Mouse (Mus musculus) hindbrain, embryonic 15.5 days (tissue): ENCODE measurements at regions not wholly inside any gene's neighbourhood (a gene's known extent, or its start where the extent isn't known, plus 50 kb on each side); places are given as distances from the start of the nearest gene placed in this dataset.

Source experiments
- ATAC-seq: fragments of 200-750 bp; cut with Nextera tagmentation; 2 replicates; pipeline ENCODE4 v1.8.0; 2017; ENCODE audit warnings: low read depth, moderate number of reproducible peaks, moderate TSS enrichment; ENCODE audit not compliant: low FRiP score
- H3K27ac ChIP-seq: fragments of 300-500 bp; sonication (generic); replicated peaks from 2 replicates; pipeline ENCODE4 v1.5.1; 2015; ENCODE audit warnings: mild to moderate bottlenecking, inconsistent platforms
- H3K27me3 ChIP-seq: fragments of 300-500 bp; sonication (generic); 2 replicates; pipeline ENCODE4 v1.6.1; 2015; ENCODE audit warnings: control low read depth, inconsistent platforms
- H3K36me3 ChIP-seq: fragments of 300-500 bp; sonication (generic); 2 replicates; pipeline ENCODE4 v1.6.1; 2015; ENCODE audit warnings: control low read depth, inconsistent platforms
- H3K4me1 ChIP-seq: fragments of 300-500 bp; sonication (generic); replicated peaks from 2 replicates; pipeline ENCODE4 v1.6.1; 2015; ENCODE audit warnings: control low read depth, inconsistent platforms
- H3K4me2 ChIP-seq: fragments of 300-500 bp; sonication (generic); 2 replicates; pipeline ENCODE4 v1.6.1; 2015; ENCODE audit warnings: moderate library complexity, mild to moderate bottlenecking, inconsistent platforms
- H3K4me3 ChIP-seq: fragments of 300-500 bp; sonication (generic); 2 replicates; pipeline ENCODE4 v1.5.1; 2015; ENCODE audit warnings: mild to moderate bottlenecking, inconsistent platforms
- H3K9ac ChIP-seq: fragments of 300-500 bp; sonication (generic); 2 replicates; pipeline ENCODE4 v1.6.1; 2015; ENCODE audit warnings: inconsistent platforms
- H3K9me3 ChIP-seq: fragments of 300-500 bp; sonication (generic); 2 replicates; pipeline ENCODE4 v1.6.1; 2016; ENCODE audit warnings: control low read depth, inconsistent platforms
- WGBS: fragments of 180-500 bp; shearing (Covaris S2); methylation state at CpG from one replicate; pipeline ENCODE4 v1.1.7; 2015; 5-methylcytosine and 5-hydroxymethylcytosine counted together

DNA sequence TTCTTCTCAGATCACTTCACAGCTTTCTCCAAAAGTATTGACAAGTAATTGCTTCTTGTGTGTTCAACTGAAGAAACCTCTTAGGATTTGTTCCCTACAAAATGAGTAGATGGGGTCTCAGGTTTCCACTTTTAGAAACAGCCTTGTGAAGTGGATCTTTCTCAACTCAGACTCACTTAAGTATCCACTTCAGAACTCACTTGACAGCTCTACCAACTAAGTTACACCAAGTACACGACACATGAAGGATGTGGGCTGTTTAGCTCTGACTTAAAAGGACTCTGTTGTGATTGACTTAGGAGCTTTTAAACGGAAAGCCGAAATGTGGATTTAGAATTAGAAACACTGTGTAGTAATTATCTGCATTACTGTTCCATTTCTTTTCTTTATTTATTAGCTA is 556.0 kb downstream of the Rfpl4b start:
- Histone ChIP-seq H3K9me3 (no peaks in the 10 kb centered on the region), H3K4me3 (no peak overlapping the region), H3K4me1 (no peaks in the 10 kb centered on the region), H3K36me3 (no peaks in the 10 kb centered on the region), H3K4me2 (no peak overlapping the region), H3K27me3 (no peaks in the 10 kb centered on the region), H3K27ac (no peak overlapping the region), H3K9ac (no peak overlapping the region)
- ATAC-seq = no peak
- WGBS = 90% methylated on average over 3 of the region's 3 CpGs

DNA sequence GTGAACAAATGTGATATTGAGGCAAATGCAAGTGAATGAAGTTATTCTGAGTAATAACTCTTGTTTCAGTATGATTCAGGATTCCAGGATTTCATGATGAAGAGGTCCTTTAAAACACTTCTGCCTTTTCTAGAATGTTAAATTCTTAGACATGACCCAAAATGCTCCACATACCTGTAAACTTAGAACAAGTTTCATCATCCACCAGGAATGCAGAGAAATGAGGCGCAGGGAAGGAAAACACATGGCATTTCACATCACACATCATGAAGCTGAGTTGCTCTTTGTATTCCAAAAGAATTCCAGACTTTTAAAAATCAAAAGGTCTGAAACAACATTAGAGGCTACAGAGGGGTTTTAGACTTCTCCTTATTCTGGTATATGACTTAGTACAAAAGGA is 574.8 kb downstream of the Rfpl4b start:
- no peaks in the 10 kb centered on the region for H3K4me1 ChIP-seq
- no peak for ATAC-seq
- no peaks in the 10 kb centered on the region for H3K27me3 ChIP-seq
- no peaks in the 10 kb centered on the region for H3K9me3 ChIP-seq
- no peak overlapping the region for H3K4me2 ChIP-seq
- no peak overlapping the region for H3K9ac ChIP-seq
- WGBS = 97% methylated on average over 1 of the region's 1 CpGs
- H3K27ac ChIP-seq = no peak overlapping the region
- no peaks in the 10 kb centered on the region for H3K36me3 ChIP-seq
- H3K4me3 ChIP-seq = no peak overlapping the region
